Mouse (Mus musculus): ENCODE data around the gene Milr1. TPM values are rescaled to one million over a fixed set of nuclear protein-coding genes. Genes with fewer than 3 reads are reported as not detected.
A peak's percentile ranks its signal among the peaks of the same experiment; 100 is the strongest.

Gene Milr1
- polyA plus RNA-seq, 1 experiment, result not detected

- no peak overlapping the region for H3K4me3 ChIP-seq (ENCODE audit: insufficient read depth, low read depth, low read length)
- no peaks in the 10 kb centered on the region for H3K4me1 ChIP-seq (ENCODE audit: control insufficient read depth, insufficient read depth, low read length)
- 85% methylated on average over 5 of the region's 5 CpGs for WGBS
- TF ChIP-seq POLR2A (IDR thresholded peaks at IDR 0.05; ENCODE audit: insufficient read depth, low read depth, low read length) (no peak), CTCF (IDR thresholded peaks at IDR 0.05; ENCODE audit: insufficient read depth, low read depth, low read length) (no peak)
- H3K27ac ChIP-seq (ENCODE audit: insufficient read depth, low read depth, low read length), result no peak overlapping the region
These were observed 9.5 kb downstream of the Milr1 start for GRCm38 (mm10) chr11:106760511-106760910.

- TF ChIP-seq POLR2A (IDR thresholded peaks at IDR 0.05; ENCODE audit: insufficient read depth, low read depth, low read length) (no peak), CTCF (IDR thresholded peaks at IDR 0.05; ENCODE audit: insufficient read depth, low read depth, low read length) (no peak)
- no peak overlapping the region for H3K27ac ChIP-seq (ENCODE audit: insufficient read depth, low read depth, low read length)
- H3K4me3 ChIP-seq (ENCODE audit: insufficient read depth, low read depth, low read length), result no peak overlapping the region
- 70% methylated on average over 5 of the region's 5 CpGs for WGBS
- no peaks in the 10 kb centered on the region for H3K4me1 ChIP-seq (ENCODE audit: control insufficient read depth, insufficient read depth, low read length)
These were observed 11.2 kb downstream of the Milr1 start for GRCm38 (mm10) chr11:106762139-106762799.

DNA sequence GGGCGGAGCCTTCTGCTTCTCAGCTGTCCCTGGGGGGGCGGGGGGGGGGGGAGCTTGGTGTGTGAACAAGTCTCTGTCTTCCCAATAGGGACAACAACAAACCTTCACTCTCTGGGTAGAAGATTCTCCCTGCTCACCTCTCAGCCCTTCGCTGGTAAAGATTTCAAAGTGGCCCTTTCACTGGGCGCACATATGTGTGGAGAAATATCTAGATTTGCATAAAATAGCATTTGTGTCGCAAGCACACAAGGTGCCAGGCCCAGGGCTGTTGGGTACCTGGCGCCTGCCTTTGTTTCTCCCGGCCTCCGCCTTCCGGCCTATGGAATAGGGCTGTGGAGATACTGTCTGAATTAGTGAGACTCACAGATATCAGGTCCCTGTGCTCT is 11.8 kb downstream of the Milr1 start:
- Histone ChIP-seq H3K4me1 (ENCODE audit: control insufficient read depth, insufficient read depth, low read length) (no peaks in the 10 kb centered on the region), H3K4me3 (ENCODE audit: insufficient read depth, low read depth, low read length) (no peak overlapping the region), H3K27ac (ENCODE audit: insufficient read depth, low read depth, low read length) (no peak overlapping the region)
- 77% methylated on average over 9 of the region's 9 CpGs for WGBS
- TF ChIP-seq POLR2A (IDR thresholded peaks at IDR 0.05; ENCODE audit: insufficient read depth, low read depth, low read length) (no peak), CTCF (IDR thresholded peaks at IDR 0.05; ENCODE audit: insufficient read depth, low read depth, low read length) (no peak)

DNA sequence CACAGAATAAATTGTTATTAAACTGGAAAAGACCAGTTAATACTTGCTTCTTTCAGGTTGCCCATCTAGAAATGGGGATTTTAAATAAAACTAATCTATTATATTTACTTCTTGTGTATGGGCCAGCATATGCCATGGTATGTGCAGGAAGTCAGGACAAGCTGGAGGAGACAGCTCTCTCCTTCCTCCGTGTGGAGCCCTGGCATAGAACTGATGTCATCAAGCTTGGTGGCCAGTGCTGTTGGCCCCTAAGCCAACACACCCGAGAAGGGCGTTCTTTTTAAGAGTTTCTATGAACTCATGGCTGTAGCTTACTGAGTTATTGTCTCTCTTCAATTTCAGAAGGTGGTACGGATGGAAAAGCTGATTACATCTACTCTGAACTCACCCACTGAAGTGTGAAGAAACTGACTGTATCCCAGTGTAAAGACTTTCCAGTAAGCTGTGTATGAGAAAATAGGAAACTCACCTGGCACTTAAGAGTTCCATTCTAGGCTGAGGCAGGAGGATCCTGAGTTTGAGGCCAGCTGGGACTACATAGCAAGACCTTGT is 15.7 kb downstream of the Milr1 start:
- WGBS, result 91% methylated on average over 4 of the region's 4 CpGs
- no peak overlapping the region for H3K27ac ChIP-seq (ENCODE audit: insufficient read depth, low read depth, low read length)
- no peak for TF ChIP-seq CTCF (IDR thresholded peaks at IDR 0.05; ENCODE audit: insufficient read depth, low read depth, low read length)
- TF ChIP-seq POLR2A (IDR thresholded peaks at IDR 0.05; ENCODE audit: insufficient read depth, low read depth, low read length), result no peak
- H3K4me1 ChIP-seq (ENCODE audit: control insufficient read depth, insufficient read depth, low read length), result no peaks in the 10 kb centered on the region
- no peak overlapping the region for H3K4me3 ChIP-seq (ENCODE audit: insufficient read depth, low read depth, low read length)

GRCm38 (mm10) chr11:106767516-106767915 is 16.5 kb downstream of the Milr1 start:
- H3K4me1 ChIP-seq (ENCODE audit: control insufficient read depth, insufficient read depth, low read length), result no peaks in the 10 kb centered on the region
- H3K4me3 ChIP-seq (ENCODE audit: insufficient read depth, low read depth, low read length), result no peak overlapping the region
- 97% methylated on average over 4 of the region's 4 CpGs for WGBS
- TF ChIP-seq POLR2A (IDR thresholded peaks at IDR 0.05; ENCODE audit: insufficient read depth, low read depth, low read length) (no peak), CTCF (IDR thresholded peaks at IDR 0.05; ENCODE audit: insufficient read depth, low read depth, low read length) (no peak)
- H3K27ac ChIP-seq (ENCODE audit: insufficient read depth, low read depth, low read length), result no peak overlapping the region

- WGBS, result 95% methylated on average over 9 of the region's 9 CpGs
- TF ChIP-seq POLR2A (IDR thresholded peaks at IDR 0.05; ENCODE audit: insufficient read depth, low read depth, low read length) (no peak), CTCF (IDR thresholded peaks at IDR 0.05; ENCODE audit: insufficient read depth, low read depth, low read length) (0 out of 2 replicates have a peak, but pooled peaks have one; percentile 18)
- H3K27ac ChIP-seq (ENCODE audit: insufficient read depth, low read depth, low read length), result no peak overlapping the region
- H3K4me3 ChIP-seq (ENCODE audit: insufficient read depth, low read depth, low read length), result no peak overlapping the region
- no peaks in the 10 kb centered on the region for H3K4me1 ChIP-seq (ENCODE audit: control insufficient read depth, insufficient read depth, low read length)
These were observed 19.4 kb downstream of the Milr1 start for GRCm38 (mm10) chr11:106770195-106770974.

- TF ChIP-seq CTCF (IDR thresholded peaks at IDR 0.05; ENCODE audit: insufficient read depth, low read depth, low read length), result no peak
- no peak for TF ChIP-seq POLR2A (IDR thresholded peaks at IDR 0.05; ENCODE audit: insufficient read depth, low read depth, low read length)
- WGBS, result 88% methylated on average over 9 of the region's 9 CpGs
- H3K4me1 ChIP-seq (ENCODE audit: control insufficient read depth, insufficient read depth, low read length), result no peaks in the 10 kb centered on the region
- no peak overlapping the region for H3K27ac ChIP-seq (ENCODE audit: insufficient read depth, low read depth, low read length)
- no peak overlapping the region for H3K4me3 ChIP-seq (ENCODE audit: insufficient read depth, low read depth, low read length)
These were observed 22.0 kb downstream of the Milr1 start for GRCm38 (mm10) chr11:106773061-106773460.

- Histone ChIP-seq H3K4me1 (ENCODE audit: control insufficient read depth, insufficient read depth, low read length) (no peaks in the 10 kb centered on the region), H3K4me3 (ENCODE audit: insufficient read depth, low read depth, low read length) (no peak overlapping the region), H3K27ac (ENCODE audit: insufficient read depth, low read depth, low read length) (no peak overlapping the region)
- 78% methylated on average over 4 of the region's 4 CpGs for WGBS
- TF ChIP-seq POLR2A (IDR thresholded peaks at IDR 0.05; ENCODE audit: insufficient read depth, low read depth, low read length), result no peak
- no peak for TF ChIP-seq CTCF (IDR thresholded peaks at IDR 0.05; ENCODE audit: insufficient read depth, low read depth, low read length)
These were observed 25.9 kb downstream of the Milr1 start for GRCm38 (mm10) chr11:106776960-106777359.

GRCm38 (mm10) chr11:106777395-106777794 is 26.4 kb downstream of the Milr1 start:
- no peak overlapping the region for H3K27ac ChIP-seq (ENCODE audit: insufficient read depth, low read depth, low read length)
- no peak overlapping the region for H3K4me3 ChIP-seq (ENCODE audit: insufficient read depth, low read depth, low read length)
- TF ChIP-seq POLR2A (IDR thresholded peaks at IDR 0.05; ENCODE audit: insufficient read depth, low read depth, low read length) (no peak), CTCF (IDR thresholded peaks at IDR 0.05; ENCODE audit: insufficient read depth, low read depth, low read length) (no peak)
- 83% methylated on average over 3 of the region's 3 CpGs for WGBS
- H3K4me1 ChIP-seq (ENCODE audit: control insufficient read depth, insufficient read depth, low read length), result no peaks in the 10 kb centered on the region

Measured in olfactory bulb, adult 2 months (tissue).